Mouse (Mus musculus): ENCODE measurements around the gene Rps6ka1.
A peak's percentile ranks its signal among the peaks of the same experiment; 100 is the strongest.
"Not testable (repeated sequence)": the region's sequence is repeated elsewhere in the genome, so short reads cannot be mapped to it uniquely, and the experiment has no call there.

The Rps6ka1 gene

DNA sequence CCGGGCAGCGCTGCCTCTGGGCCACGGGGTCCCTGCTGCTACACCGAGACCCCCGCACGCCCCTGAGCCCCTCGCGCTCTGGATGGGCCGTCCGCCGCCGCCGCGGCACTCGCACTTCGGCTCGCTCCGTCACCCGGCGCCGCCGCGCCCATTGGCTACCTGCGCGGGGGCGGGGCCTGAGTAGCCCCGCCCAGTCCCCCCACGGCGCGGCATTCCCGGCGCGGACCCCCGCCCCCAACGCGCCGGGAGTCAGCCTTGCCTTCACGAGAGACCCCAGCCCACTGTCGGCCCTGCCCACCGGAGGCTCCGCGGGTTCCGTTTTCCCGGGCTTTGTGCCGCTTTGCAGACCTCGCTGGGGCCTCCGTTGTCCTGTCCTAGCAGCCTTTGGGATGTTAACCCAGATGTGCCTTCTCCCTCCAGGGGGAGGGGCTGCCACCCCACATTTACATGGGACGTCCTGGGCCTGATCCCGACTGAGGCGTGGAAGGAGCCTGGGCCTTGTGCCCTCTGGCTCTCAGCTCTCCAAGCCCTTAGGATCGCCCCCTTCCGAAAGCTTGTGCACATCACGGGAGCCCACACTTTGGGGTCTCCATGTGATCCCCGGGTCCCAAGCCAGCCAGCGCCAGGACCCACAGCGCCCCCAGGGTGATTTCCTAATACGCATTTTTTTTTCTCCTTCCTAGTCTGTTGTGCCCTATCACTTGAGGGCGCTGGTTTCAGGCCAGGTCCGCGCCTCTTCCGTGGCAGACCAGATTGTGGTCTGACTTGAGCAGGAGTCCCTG, at the start of gene Rps6ka1:
Gene Rps6ka1, minus strand, starts transcription at position 126 of the 782 bp plus-strand sequence.
- no peak for DNase-seq (ENCODE audit: low spot score)

DNA sequence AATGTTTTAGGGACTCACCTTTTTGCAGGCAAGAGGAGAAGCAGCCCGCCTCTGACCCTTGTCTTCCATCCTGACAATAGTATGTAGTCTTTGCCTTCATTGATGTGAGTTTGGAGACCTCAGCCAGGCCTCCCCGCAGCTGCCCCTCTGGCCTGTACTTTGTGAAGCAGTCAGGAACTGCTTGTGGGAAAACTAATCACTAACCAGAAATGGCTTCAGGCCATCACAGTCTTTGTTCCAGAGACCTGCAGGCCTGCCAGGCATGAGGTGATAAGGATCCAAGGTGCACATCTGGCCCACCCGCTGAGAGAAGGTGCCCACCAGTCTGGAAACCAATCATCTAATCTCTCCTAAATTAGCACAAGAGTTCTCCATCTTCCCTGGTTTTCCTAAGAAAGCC, 44.2 kb upstream of the Rps6ka1 start:
- no peak for DNase-seq (ENCODE audit: low spot score)

DNA sequence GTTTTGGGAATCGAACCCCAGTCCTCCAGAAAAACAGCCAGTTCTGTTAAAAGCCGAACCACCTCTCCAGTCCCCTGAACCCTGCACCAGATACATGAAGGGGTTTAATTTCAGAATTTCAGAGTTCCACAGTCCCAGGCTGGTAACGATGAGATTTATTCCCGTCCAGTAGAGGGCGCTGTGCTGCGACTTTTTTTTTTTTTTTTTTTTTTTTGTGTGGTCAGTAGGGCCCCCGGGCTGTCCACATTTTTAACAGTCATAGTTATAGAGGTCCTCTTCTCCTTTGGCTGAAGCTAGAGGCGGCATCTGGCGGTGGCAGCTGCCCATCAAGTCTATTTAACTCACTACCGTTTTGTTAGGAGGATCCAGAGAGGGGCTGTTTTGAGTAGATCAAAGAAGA, 43.8 kb upstream of the Rps6ka1 start:
- DNase-seq (ENCODE audit: low spot score) = no peak

DNA sequence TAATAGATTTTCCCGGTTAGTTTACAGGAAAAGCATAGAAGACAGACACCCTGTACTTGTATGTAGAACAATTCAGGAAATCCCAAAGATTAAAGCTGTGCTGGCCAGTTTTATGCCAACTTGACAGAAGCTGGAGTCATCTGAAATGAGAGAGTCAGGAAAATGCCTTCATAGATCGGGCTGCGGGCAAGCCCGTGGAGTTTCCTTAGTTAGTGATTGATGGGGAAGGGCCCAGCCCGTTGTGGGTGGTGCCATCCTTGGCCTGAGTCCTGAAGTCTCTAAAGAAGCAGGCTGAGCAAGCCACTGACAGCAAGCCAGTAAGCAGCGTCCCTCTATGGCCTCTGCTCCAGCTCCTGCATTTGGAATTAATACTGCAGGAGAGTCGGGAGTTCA, 41.7 kb upstream of the Rps6ka1 start:
- DNase-seq (ENCODE audit: low spot score) = no peak

DNA sequence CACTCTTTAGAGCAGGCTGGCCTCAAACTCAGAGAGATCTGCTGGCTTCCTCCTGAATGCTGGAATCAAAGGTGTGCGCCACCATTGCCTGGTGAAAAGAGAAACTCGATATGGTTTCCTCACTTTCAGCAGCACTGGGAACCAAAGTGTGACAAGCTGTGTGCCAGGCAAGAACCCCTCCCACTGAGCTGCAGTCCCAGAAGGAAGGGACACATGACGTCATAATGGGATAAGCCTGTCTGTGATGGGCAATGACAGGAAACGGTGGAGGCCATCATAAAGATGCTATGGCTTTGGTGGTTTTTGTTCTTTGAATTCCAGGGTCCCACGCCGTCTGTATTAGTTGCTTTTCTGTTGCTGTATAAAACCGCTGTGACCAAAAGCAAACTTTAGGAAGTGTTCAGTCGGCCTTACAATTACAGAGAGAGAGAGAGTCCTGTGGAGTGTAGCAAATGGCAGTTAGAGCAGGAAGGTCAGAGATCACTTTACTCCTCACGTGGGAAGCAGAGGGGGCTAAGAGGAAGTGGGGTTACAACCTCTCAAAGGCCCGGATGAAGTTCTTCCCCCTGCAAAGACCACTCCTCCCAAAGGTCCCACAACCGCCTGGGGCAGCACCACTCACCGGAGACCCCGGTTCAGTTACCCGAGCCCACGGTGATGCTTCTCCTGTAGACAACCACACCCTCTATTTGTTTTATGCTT, 41.1 kb upstream of the Rps6ka1 start:
- no peak for DNase-seq (ENCODE audit: low spot score)

DNA sequence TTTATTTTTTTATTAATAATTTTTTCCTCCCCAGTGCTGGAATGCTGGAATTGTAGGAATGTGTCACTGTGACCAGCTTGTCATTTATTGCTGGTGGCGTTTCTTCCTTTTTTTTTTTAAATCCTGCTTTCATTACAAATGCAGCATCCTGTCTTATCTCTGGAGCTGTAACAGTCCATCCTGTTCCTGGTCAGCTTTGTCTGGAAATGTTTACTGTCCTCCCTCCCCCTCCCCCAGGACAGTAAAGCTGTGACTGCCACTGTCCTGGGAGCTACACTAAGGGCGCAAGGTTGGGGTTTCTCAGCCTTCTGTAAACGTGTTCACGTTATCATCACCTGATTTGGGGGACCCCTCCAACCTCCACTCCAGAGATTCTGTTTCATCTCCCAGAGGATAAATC, 37.6 kb upstream of the Rps6ka1 start:
- no peak for DNase-seq (ENCODE audit: low spot score)

DNA sequence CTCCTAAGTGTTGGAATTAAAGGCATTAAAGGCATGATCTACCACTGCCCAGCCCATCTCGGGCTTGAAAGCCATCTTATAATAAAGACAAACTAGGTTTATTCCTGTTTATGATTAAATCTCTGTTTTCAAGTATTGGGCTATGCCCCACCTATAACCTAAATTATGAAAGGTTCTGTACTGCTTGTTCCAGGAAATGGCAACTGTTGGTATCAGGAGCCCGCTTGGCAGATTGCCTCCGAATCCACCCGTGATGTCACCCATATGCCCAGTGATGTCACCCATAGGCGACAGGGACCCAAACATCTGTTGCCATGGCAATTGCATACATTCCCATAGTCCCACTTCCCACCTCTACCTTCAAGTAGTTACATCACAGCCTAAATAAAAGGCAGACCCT, 36.1 kb upstream of the Rps6ka1 start:
- DNase-seq (ENCODE audit: low spot score) = no peak

DNA sequence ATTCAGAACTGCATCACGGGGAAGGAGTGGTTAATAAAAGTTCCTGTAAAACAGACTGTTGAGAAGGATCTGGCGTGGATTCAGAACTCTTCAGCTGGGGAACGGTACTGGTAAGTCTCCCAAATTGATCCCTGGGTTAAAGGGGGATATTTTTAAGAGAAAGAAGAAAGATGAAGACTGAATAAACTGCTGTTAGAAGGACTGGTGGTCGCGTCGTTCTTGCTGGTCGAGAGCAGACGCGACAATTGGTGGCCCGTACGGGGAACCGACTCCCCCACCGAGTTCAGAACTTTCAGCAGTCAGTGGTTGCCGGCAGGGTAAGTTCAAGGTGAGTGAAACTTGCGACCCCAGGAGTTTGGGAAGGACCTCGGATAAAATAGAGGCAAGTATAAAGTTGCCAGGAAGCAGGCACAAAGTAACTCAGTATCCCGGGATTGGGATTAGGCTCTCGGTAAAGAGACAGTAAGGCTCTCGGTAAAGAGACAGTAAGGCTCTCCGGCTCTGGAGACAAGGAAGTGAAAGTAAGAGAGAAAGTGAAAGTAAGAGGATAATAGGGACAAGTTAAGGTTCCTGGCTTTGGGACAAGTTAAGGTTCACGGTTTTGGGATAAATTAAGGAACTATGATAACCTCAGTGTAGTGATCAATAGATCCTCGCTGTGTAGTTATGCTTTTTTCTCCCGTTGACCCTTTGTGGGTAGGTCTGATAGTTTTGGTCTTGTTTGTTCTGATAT, 30.7 kb upstream of the Rps6ka1 start:
- not testable (repeated sequence) for DNase-seq (ENCODE audit: low spot score)

DNA sequence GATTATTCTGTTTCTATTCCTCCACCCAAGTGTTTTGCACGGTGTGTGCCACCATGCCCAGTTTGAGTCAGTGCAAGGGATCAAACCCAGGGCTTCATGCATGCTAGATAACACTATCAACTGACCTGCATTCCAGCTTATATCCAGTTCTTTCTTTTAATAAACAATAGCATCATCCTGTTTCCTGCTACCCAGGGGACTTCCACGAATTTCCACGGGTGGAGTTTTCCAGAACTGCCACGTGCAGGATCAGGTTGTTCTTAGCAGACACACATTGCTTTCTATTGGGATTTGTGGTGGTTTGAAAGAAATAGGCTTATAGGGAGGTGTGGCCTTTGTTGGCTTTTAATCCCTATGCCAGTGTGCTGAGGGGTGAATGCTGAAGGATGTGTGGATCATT, 24.4 kb upstream of the Rps6ka1 start:
- DNase-seq (ENCODE audit: low spot score) = no peak

DNA sequence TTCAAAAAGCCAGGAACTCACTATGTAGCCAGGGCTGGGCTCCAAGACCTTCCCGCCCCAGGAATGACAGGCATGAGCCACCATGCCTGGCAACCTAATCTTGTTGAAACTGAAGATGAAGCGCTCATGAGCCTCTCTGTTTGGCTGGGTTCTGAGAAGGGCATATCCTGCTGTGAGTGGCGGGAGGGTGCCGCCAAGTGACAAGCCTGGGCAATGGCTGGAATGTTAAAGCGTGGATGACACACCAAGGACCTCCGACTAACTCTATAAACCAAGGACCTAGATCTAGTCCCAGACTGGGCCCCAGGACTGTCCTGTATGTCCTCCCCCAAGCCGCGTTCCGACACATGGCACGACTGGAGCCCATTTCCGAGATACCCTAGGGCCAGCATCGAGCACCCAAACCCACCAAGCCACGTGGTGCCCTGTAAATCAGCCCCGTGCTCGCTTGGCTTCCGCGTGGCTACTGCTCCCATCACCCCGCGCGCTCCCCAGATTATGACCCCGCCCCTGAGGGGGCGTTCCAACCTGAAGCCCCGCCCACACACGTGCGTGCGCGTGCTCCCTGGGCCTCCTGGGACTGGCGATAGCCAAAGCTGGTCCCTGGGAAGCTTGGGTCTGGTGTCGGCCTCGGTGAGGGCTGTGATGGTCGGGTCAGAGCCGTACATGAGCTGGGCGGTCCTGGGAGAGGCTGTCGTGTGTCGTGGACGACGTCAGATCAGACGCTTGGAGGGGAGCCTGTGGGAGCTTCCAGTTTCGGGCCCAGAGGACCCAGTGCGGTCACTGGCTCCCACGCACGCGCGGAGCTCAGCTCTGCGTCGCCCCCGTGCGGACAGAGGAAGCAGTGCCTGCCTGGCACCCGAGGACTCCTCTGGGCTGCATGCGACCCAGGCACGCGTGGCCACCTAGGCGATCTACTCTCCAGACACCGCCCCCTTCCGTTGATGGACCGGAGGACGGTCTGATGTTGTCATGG, 22.9 kb upstream of the Rps6ka1 start:
- peak; percentile 88 for DNase-seq (ENCODE audit: low spot score)

DNA sequence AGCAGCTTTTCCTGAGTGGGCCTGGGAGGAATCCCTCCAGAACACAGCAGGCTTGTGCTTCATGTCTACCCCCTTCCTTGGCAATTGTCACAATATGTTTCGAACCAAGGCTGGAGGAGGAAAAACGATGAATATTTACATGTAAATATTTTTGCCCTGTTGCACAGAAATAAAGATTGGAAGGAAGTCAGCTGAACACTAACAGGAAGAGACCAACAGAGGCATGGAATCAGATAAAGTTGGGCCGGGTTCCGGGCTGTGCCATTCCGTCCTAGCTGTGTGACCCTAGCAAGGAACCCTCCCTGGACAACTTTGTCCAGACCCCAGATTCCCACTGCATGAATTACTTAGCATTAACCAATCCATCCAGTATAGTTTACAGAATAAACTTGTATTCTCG, 20.5 kb upstream of the Rps6ka1 start:
- DNase-seq (ENCODE audit: low spot score) = no peak

DNA sequence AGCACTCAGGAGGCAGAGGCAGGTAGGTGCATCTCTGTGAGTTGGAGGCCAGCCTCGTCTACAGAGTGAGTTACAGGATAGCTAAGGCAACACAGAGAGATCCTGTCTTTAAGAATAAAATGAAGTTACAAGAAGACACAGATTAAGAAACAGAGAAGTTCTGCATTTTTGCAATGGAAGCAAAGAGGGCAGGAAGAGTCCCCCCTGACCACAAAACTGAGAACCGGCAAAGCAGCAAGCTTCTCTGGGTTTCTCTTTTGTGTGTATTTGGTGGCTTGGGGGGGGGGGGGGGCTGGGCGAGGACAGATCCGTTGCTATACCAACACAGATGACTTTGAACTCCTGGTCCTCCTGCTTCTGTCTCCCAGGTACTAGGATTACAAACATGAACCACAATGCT, 19.5 kb upstream of the Rps6ka1 start:
- no peak for DNase-seq (ENCODE audit: low spot score)

DNA sequence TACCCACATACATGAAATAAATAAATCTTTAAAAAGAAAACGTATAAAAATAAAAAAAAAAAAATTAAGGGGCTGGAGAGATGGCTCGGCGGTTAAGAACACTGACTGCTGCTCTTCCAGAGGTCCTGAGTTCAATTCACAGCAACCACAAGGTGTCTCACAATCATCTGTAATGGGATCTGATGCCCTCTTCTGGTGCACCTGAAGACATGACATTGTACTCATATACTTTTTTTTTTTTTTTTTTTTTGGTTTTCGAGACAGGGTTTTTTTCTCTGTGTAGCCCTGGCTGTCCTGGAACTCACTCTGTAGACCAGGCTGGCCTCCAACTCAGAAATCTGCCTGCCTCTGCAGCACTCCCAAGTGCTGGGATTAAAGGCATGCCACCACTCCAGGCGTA, 18.7 kb upstream of the Rps6ka1 start:
- not testable (repeated sequence) for DNase-seq (ENCODE audit: low spot score)

DNA sequence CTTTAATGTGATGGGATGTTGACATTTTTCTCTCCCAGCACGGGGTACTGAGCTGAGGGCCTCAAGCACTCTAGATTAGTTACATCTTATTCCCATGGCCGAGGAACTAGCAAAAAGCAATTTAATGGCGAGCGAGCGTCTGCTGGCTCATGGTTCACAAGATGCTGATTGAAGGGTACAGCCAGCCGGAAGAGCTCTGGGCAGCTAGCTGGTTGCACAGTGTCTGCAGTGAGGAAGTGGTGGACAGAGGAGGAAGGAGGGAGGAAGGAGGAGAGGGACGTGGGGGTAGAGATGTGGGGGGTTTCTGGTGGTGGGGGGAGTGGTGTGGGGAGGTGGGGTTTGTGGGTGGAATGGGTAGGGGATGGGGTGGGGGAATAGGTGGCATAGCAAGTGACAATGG, 17.6 kb upstream of the Rps6ka1 start:
- DNase-seq (ENCODE audit: low spot score) = no peak

DNA sequence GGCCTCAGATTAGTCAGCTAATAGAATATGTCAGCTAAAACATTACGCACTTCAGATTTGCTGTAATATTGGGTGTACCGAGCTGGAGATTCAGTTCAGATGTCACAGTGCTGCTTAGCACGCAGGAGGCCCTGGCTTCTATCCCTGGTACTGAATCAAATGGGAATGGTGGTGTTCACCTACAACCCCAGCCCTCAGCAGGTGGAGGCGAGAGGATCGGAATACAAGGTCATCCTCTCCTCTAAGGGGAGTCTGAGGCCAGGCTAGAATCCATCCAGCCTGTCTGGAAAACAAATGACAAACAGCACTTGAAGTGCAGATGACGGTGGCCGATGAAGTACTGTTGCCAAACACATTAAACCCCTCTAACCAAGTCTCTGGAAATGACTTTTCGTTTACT, 16.7 kb upstream of the Rps6ka1 start:
- DNase-seq (ENCODE audit: low spot score) = no peak

DNA sequence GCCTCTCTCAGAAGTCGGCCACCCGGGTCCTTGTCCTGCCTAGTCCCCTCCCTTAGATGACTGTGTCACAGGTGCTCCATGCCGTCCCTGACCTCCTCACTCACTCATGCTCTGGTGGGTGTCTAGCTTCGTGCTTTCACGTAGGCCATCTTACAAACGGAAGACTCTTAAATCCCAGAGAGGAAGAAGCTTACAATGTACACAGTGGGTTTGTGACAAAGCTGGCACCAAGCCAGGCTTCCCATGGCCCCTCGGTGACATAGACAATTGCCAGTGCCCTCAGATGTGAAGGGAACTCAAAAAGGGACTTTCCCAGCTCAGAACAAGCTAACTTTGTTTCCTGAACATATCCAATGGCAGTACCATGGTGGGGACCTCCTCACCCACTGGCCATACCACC, 15.8 kb upstream of the Rps6ka1 start:
- DNase-seq (ENCODE audit: low spot score) = no peak

DNA sequence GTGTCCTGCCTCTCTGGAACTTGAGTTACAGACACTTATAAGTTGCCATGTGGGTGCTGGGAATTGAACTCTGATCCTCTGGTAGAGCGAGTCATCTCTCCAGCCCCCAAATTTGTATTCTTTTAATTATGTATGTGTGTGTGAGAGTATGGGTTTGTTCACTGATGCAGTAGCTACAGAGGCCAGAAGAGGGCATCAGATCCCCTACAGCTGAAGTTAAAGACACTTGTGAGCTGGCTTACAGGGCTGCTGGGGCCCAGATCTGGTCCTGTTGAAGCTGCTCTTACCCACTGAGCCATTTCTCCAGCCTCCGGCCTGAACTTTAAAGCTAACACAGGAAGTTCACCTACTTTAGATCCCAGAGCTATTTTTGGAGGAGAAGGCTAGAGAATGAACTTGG, 14.9 kb upstream of the Rps6ka1 start:
- no peak for DNase-seq (ENCODE audit: low spot score)

DNA sequence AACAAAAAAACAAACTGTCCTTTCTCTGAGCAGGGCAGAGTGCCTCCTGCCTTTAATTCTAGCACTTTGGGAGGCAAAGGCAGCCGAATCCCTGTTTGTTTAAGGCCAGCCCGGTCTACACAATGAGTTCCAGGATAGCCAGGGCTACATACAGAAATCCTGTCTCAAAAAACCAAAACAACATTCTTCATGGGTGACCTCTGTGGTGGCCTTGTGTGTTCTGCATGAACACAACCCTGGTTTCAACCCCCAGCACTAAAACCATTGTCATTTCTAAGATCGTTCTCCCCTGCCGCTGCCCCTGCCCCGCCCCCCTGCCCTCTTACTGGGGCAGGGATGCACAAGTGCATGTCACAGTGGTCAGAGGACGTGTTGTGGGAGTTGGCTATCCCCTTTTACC, 13.3 kb upstream of the Rps6ka1 start:
- no peak for DNase-seq (ENCODE audit: low spot score)

DNA sequence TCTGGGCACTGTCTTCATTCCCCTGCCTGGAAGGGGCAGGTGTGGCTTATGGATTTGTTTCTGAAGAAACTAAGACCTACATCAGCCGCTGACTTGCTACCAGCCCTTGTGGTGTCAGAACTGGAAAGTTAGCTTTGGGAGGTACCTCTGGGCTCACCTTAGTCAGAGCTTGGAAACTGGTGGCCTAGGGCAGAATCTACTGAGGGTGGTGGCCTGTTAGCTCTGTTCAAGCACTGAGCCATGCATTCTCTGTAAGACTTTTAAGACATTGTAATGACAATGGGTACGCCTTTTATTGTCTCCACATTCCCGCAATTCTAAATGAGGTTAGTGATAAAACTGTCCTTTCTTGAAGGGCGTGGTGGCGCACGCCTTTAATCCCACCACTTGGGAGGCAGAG, 12.8 kb upstream of the Rps6ka1 start:
- no peak for DNase-seq (ENCODE audit: low spot score)

DNA sequence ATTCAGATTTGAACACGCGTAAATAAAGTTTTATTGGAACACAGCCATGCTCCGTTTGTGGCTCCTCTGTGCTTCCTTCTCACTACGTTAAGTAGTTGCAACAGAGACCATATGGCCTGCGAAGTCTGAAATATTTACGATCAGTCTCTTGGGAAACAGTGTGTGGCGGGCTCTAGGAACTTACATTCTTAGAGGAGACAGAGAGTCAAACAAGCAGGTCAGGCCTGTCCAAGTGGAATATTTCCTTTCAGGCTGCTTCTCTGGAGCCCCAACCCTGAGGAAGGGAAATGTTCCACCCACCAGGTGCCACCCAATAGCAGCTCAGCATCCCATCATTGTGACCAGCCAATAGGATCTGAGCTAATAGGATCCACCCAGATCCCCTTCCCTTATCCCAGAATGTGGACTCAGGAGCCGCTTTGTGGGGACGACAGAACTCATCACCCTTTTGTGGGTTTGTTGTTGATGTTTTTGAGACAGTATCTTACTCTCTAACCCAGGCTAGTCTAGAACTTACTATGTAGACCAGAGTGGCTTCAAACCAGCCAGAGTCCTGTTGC, 11.7 kb upstream of the Rps6ka1 start:
- DNase-seq (ENCODE audit: low spot score) = no peak

DNA sequence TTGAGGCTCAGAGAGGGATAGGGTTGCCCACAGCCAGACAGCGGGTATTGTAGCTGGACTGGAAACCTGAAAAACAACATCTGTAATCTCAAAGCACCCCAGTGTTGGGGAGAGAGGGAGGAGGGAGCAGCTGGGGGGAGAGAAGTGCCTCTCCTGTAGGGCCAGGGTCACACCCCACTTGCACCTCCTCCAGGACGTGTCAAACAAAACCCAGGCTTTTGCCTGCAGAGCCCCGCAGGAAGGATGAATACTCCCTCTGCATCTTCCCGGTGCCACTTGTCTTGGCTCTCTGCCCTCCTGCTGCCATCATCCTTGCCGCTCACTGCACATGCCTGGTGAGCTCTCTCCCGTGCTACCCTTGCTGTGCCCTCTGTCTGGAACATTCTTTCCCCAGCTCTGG, 10.6 kb upstream of the Rps6ka1 start:
- no peak for DNase-seq (ENCODE audit: low spot score)
